Mouse (Mus musculus): ENCODE measurements around the gene Runx1.

Runx1 gene

GRCm38 (mm10) chr16:92697227-92697736, 128.7 kb downstream of the Runx1 start:
- DNase-seq = peak; percentile 77

GRCm38 (mm10) chr16:92696411-92697015, 129.4 kb downstream of the Runx1 start:
- DNase-seq = peak; percentile 79

- no peak for DNase-seq
Measured at GRCm38 (mm10) chr16:92695981-92696380, 130.0 kb downstream of the Runx1 start.

- DNase-seq = no peak
Measured at GRCm38 (mm10) chr16:92695200-92695921, 130.6 kb downstream of the Runx1 start.

GRCm38 (mm10) chr16:92694496-92695106, 131.3 kb downstream of the Runx1 start:
- DNase-seq = no peak

- no peak for DNase-seq
Measured at GRCm38 (mm10) chr16:92690759-92691158, 135.2 kb downstream of the Runx1 start.

GRCm38 (mm10) chr16:92688941-92689340, 137.0 kb downstream of the Runx1 start:
- no peak for DNase-seq

GRCm38 (mm10) chr16:92686978-92687377, 139.0 kb downstream of the Runx1 start:
- DNase-seq = no peak

GRCm38 (mm10) chr16:92685766-92686315, 140.1 kb downstream of the Runx1 start:
- no peak for DNase-seq

GRCm38 (mm10) chr16:92684423-92685211, 141.3 kb downstream of the Runx1 start:
- DNase-seq = no peak

GRCm38 (mm10) chr16:92676630-92677029, 149.3 kb downstream of the Runx1 start:
- no peak for DNase-seq

- no peak for DNase-seq
Measured at GRCm38 (mm10) chr16:92675677-92676076, 150.3 kb downstream of the Runx1 start.

GRCm38 (mm10) chr16:92674916-92675450, 151.0 kb downstream of the Runx1 start:
- no peak for DNase-seq

GRCm38 (mm10) chr16:92674121-92674816, 151.7 kb downstream of the Runx1 start:
- no peak for DNase-seq

- no peak for DNase-seq
Measured at GRCm38 (mm10) chr16:92668807-92669206, 157.1 kb downstream of the Runx1 start.

GRCm38 (mm10) chr16:92661757-92662156, 164.2 kb downstream of the Runx1 start:
- DNase-seq = no peak

GRCm38 (mm10) chr16:92656750-92657149, 169.2 kb downstream of the Runx1 start:
- no peak for DNase-seq

GRCm38 (mm10) chr16:92654294-92654950, 171.5 kb downstream of the Runx1 start:
- no peak for DNase-seq

GRCm38 (mm10) chr16:92653816-92654215, 172.1 kb downstream of the Runx1 start:
- no peak for DNase-seq

- no peak for DNase-seq
Measured at GRCm38 (mm10) chr16:92651256-92651655, 174.7 kb downstream of the Runx1 start.

GRCm38 (mm10) chr16:92646153-92646552, 179.8 kb downstream of the Runx1 start:
- DNase-seq = no peak

Measured in thymus, postnatal 25 days (tissue).